ENCODE assay signal across 8 mouse cellular contexts in genomic region chr4:103781398-103781797, GRCm38 (mm10).
A peak's percentile ranks its signal among the peaks of the same experiment; 100 is the strongest.
DNase-seq lines count a peak whose midpoint lies in the region; ATAC-seq and TF ChIP-seq lines count a peak whose summit lies in the region.

No protein-coding gene starts in this region.

- no peak overlapping the region for H3K4me2 ChIP-seq in intestine, embryonic 14.5 days (ENCODE audit: low read length)
- H3K4me2 ChIP-seq in intestine, postnatal 0 days (replicated peaks; ENCODE audit: low read depth), result no peak overlapping the region
- H3K4me2 ChIP-seq in hindbrain, embryonic 16.5 days (ENCODE audit: low read length), result no peak overlapping the region

- H3K4me3 ChIP-seq in intestine, embryonic 14.5 days (ENCODE audit: low read depth, low read length), result no peak overlapping the region
- no peak overlapping the region for H3K4me3 ChIP-seq in intestine, postnatal 0 days (ENCODE audit: low read depth, low read length)
- H3K4me3 ChIP-seq in hindbrain, embryonic 16.5 days (ENCODE audit: low read length), result no peak overlapping the region
- H3K4me3 ChIP-seq in left cerebral cortex, adult 2 months, result no peak overlapping the region

- H3K9me3 ChIP-seq in intestine, embryonic 14.5 days (ENCODE audit: control insufficient read depth, low read length), result no peaks in the 10 kb centered on the region
- no peaks in the 10 kb centered on the region for H3K9me3 ChIP-seq in intestine, postnatal 0 days (ENCODE audit: control insufficient read depth)
- no peaks in the 10 kb centered on the region for H3K9me3 ChIP-seq in hindbrain, embryonic 16.5 days (ENCODE audit: control insufficient read depth, low read length)

- 45% methylated on average over 4 of the region's 4 CpGs for WGBS in intestine, embryonic 14.5 days
- 55% methylated on average over 4 of the region's 4 CpGs for WGBS in intestine, postnatal 0 days
- 42% methylated on average over 4 of the region's 4 CpGs for WGBS in hindbrain, embryonic 16.5 days

- no peak for ATAC-seq in intestine, embryonic 14.5 days (replicated peaks; ENCODE audit: low FRiP score, low TSS enrichment, low read depth)
- no peak for ATAC-seq in intestine, postnatal 0 days
- peak; percentile 95 for ATAC-seq in hindbrain, embryonic 16.5 days
- ATAC-seq in monocyte, adult 5-6 weeks (replicated peaks; ENCODE audit: insufficient number of reproducible peaks, low FRiP score, low TSS enrichment, poor library complexity, severe bottlenecking), result no peak

- peaks cover 16% of the 10 kb centered on the region; the same call in 1 of the 2 replicates for H3K4me1 ChIP-seq in intestine, embryonic 14.5 days (replicated peaks; ENCODE audit: control insufficient read depth, insufficient read depth, low read length)
- no peaks in the 10 kb centered on the region for H3K4me1 ChIP-seq in intestine, postnatal 0 days (replicated peaks; ENCODE audit: control insufficient read depth, insufficient read depth, low read length)
- peaks cover 4% of the 10 kb centered on the region for H3K4me1 ChIP-seq in hindbrain, embryonic 16.5 days (ENCODE audit: control insufficient read depth, insufficient read depth, low read depth, low read length)

- H3K9ac ChIP-seq in intestine, embryonic 14.5 days (ENCODE audit: low read length), result no peak overlapping the region
- no peak overlapping the region for H3K9ac ChIP-seq in intestine, postnatal 0 days (ENCODE audit: low read depth, low read length)
- H3K9ac ChIP-seq in hindbrain, embryonic 16.5 days (ENCODE audit: low read depth, low read length), result no peak overlapping the region

- TF ChIP-seq CTCF in intestine, postnatal 0 days (IDR thresholded peaks at IDR 0.05; ENCODE audit: low read depth), result no peak
- TF ChIP-seq CTCF in left cerebral cortex, adult 2 months (IDR thresholded peaks at IDR 0.05), result no peak

- no peaks in the 10 kb centered on the region for H3K36me3 ChIP-seq in intestine, embryonic 14.5 days (ENCODE audit: control insufficient read depth, insufficient read depth, low read length)
- H3K36me3 ChIP-seq in intestine, postnatal 0 days (ENCODE audit: control insufficient read depth, insufficient read depth), result no peaks in the 10 kb centered on the region
- H3K36me3 ChIP-seq in hindbrain, embryonic 16.5 days (ENCODE audit: control insufficient read depth, insufficient read depth, low read length), result no peaks in the 10 kb centered on the region

- peak; percentile 58 for DNase-seq in intestine, embryonic 14.5 days (ENCODE audit: low spot score)
- DNase-seq in cerebellum, adult 9-10 months, result peak; percentile 62
- DNase-seq in lung, postnatal 36 days, result peak; percentile 83
- no peak for DNase-seq in left cerebral cortex, adult 2 months (ENCODE audit: extremely low spot score in 1 of 2, low spot score in 2 of 2)
- no peak for DNase-seq in left cerebral cortex, adult 18-20 months (ENCODE audit: low spot score in 2 of 2)

- H3K27me3 ChIP-seq in intestine, embryonic 14.5 days (replicated peaks; ENCODE audit: control insufficient read depth, insufficient read depth, low read length), result no peaks in the 10 kb centered on the region
- no peaks in the 10 kb centered on the region for H3K27me3 ChIP-seq in intestine, postnatal 0 days (replicated peaks; ENCODE audit: control insufficient read depth, insufficient read depth, low read length)
- H3K27me3 ChIP-seq in hindbrain, embryonic 16.5 days (replicated peaks; ENCODE audit: control insufficient read depth, insufficient read depth, low read length), result no peaks in the 10 kb centered on the region

- intact Hi-C loops in left cerebral cortex, adult 2 months (cut with DNase I), result no loop called here

- H3K27ac ChIP-seq in intestine, embryonic 14.5 days (ENCODE audit: low read depth), result no peak overlapping the region
- H3K27ac ChIP-seq in intestine, postnatal 0 days (ENCODE audit: low read depth, low read length), result no peak overlapping the region
- H3K27ac ChIP-seq in hindbrain, embryonic 16.5 days (ENCODE audit: low read depth, low read length), result no peak overlapping the region
- H3K27ac ChIP-seq in left cerebral cortex, adult 2 months, result no peak overlapping the region

Comparison
In these comparisons a context has a peak if more than half of its experiments do, and no peak if none do; other contexts are left out.
1. DNase-seq: peak in intestine, embryonic 14.5 days (single experiment), cerebellum, adult 9-10 months (single experiment) and lung, postnatal 36 days (single experiment); none in left cerebral cortex, adult 2 months (0 of 2) and left cerebral cortex, adult 18-20 months (0 of 2).